Mouse (Mus musculus): ENCODE data around the gene Il15ra. TPM values are rescaled to one million over a fixed set of nuclear protein-coding genes. Genes with fewer than 3 reads are reported as not detected.

Il15ra gene
- total RNA-seq, 2 experiments from 2014 or later = 20.1 to 20.3 TPM

GRCm38 (mm10) chr2:11778087-11778823, 73.2 kb downstream of the Il15ra start:
- DNase-seq = peak; percentile 86 to 92

Other genes starting within 250 kb of the Il15ra start
- 100 to 1,000 TPM in 1 of 2 experiments, 10 to 100 TPM in 1; 94.5 to 108 TPM for gene Pfkfb3, start 151.2 kb upstream of the Il15ra start, total RNA-seq (2021)
- 100 to 1,000 TPM; 109 to 121 TPM for gene Rbm17, start 101.1 kb upstream of the Il15ra start, total RNA-seq (2021)
- gene Gm17490, start 79.0 kb upstream of the Il15ra start, total RNA-seq (2021) = not detected
- under 1 TPM; 0.20 to 0.30 TPM for gene Il2ra, start 62.5 kb upstream of the Il15ra start, total RNA-seq (2021)
- gene Fbh1, start 72.3 kb downstream of the Il15ra start, total RNA-seq (2021) = 10 to 100 TPM; 82.2 to 84.3 TPM
- 10 to 100 TPM; 28.0 to 35.2 TPM for gene Ankrd16, start 72.6 kb downstream of the Il15ra start, total RNA-seq (2021)